Comparison of ENCODE assay signal across 8 mouse cellular contexts in genomic region chr7:44985595-44986191, GRCm38 (mm10). TPM values are rescaled to one million over a fixed set of nuclear protein-coding genes. Genes with fewer than 3 reads are reported as not detected.
A peak's percentile ranks its signal among the peaks of the same experiment; 100 is the strongest.
DNase-seq lines count a peak whose midpoint lies in the region; ATAC-seq and TF ChIP-seq lines count a peak whose summit lies in the region.

No protein-coding gene starts in this region.

- H3K36me3 ChIP-seq in limb, embryonic 10.5 days = peaks cover 66% of the 10 kb centered on the region
- peaks cover 31% of the 10 kb centered on the region for H3K36me3 ChIP-seq in midbrain, embryonic 12.5 days
- H3K36me3 ChIP-seq in spleen, adult 2 months (ENCODE audit: control insufficient read depth, insufficient read depth, low read length) = peaks cover 13% of the 10 kb centered on the region

- peak overlapping the region; percentile 97 for H3K9ac ChIP-seq in midbrain, embryonic 12.5 days (replicated peaks)

- under 1% methylated on average over 44 of the region's 45 CpGs for WGBS in limb, embryonic 10.5 days
- WGBS in midbrain, embryonic 12.5 days = 1% methylated on average over 44 of the region's 45 CpGs
- 1% methylated on average over 45 of the region's 45 CpGs for WGBS in spleen, adult 2 months

- ATAC-seq in midbrain, embryonic 12.5 days (ENCODE audit: low FRiP score, low read depth) = peak; percentile 4

- peak overlapping the region; percentile 62 for H3K4me2 ChIP-seq in midbrain, embryonic 12.5 days (replicated peaks)

- 0 out of 2 replicates have a peak, but pooled peaks have one; percentile 5 for TF ChIP-seq CTCF in spleen, adult 2 months (IDR thresholded peaks at IDR 0.05; ENCODE audit: extremely low read depth, insufficient read depth, insufficient read length, insufficient replicate concordance)

- peak overlapping the region; percentile 99 for H3K27ac ChIP-seq in limb, embryonic 10.5 days
- H3K27ac ChIP-seq in midbrain, embryonic 12.5 days (replicated peaks) = peak overlapping the region; percentile 94
- peak overlapping the region; percentile 83 for H3K27ac ChIP-seq in spleen, adult 2 months (ENCODE audit: insufficient read depth, low read length)

- H3K27me3 ChIP-seq in limb, embryonic 10.5 days (ENCODE audit: low read depth, poor library complexity, severe bottlenecking) = no peaks in the 10 kb centered on the region
- no peaks in the 10 kb centered on the region for H3K27me3 ChIP-seq in midbrain, embryonic 12.5 days
- H3K27me3 ChIP-seq in spleen, adult 2 months (ENCODE audit: control insufficient read depth, insufficient read depth, low read length) = no peaks in the 10 kb centered on the region

- H3K4me3 ChIP-seq in limb, embryonic 10.5 days = peak overlapping the region; percentile 80
- H3K4me3 ChIP-seq in midbrain, embryonic 12.5 days = peak overlapping the region; percentile 82
- peak overlapping the region; percentile 69 for H3K4me3 ChIP-seq in spleen, adult 2 months (ENCODE audit: extremely low read depth, insufficient read depth, insufficient read length)

- no peak for TF ChIP-seq POLR2A in spleen, adult 2 months (IDR thresholded peaks at IDR 0.05; ENCODE audit: low read depth, low read length)

- no peaks in the 10 kb centered on the region for H3K9me3 ChIP-seq in limb, embryonic 10.5 days (replicated peaks)
- no peaks in the 10 kb centered on the region for H3K9me3 ChIP-seq in midbrain, embryonic 12.5 days

- peaks cover 37% of the 10 kb centered on the region for H3K4me1 ChIP-seq in limb, embryonic 10.5 days
- H3K4me1 ChIP-seq in midbrain, embryonic 12.5 days = peaks cover 37% of the 10 kb centered on the region
- peaks cover 2% of the 10 kb centered on the region; the same call in 1 of the 2 replicates for H3K4me1 ChIP-seq in spleen, adult 2 months (ENCODE audit: control insufficient read depth, insufficient read depth, insufficient read length)

- peak; percentile 69 for DNase-seq in layer of hippocampus, adult 11-12 months (ENCODE audit: low spot score)
- no peak for DNase-seq in layer of hippocampus, adult 8-10 months (ENCODE audit: low spot score in 2 of 2)
- DNase-seq in cerebellum, postnatal 14 days = peak; percentile 72 to 80
- DNase-seq in gastrocnemius, postnatal 10 days = peak; percentile 74
- peak; percentile 77 for DNase-seq in induced T-regulatory cell, adult 2 months (ENCODE audit: low read depth)
- DNase-seq in limb, embryonic 10.5 days (ENCODE audit: low spot score) = peak; percentile 87
- DNase-seq in spleen, adult 2 months (ENCODE audit: low read depth in 1 of 2, low spot score in 2 of 2) = peak; percentile 17 to 48

RNA-seq across cellular contexts. Expression of gene Prmt1, which starts 0.7 kb away (rescaled TPM):
- 100 to 1,000 TPM; 167 to 173 (median 172) TPM for total RNA-seq in layer of hippocampus, adult 8-10 months (2022)
- total RNA-seq in gastrocnemius, postnatal 10 days (2021) = 100 to 1,000 TPM; 267 to 271 TPM
- polyA plus RNA-seq in limb, embryonic 10.5 days (2016; fragmentation: Nextera tagmentation; extraction: Ambion mirVana) = 979 and 1,027 TPM in 2 replicates
- 643 and 658 TPM in 2 replicates for polyA plus RNA-seq in midbrain, embryonic 12.5 days (2016; fragmentation: Nextera tagmentation; extraction: Ambion mirVana)
- polyA plus RNA-seq in spleen, adult 2 months (2012; rRNA removed) = 109 and 112 TPM in 2 replicates

RNA-seq across cellular contexts. Expression of gene Cpt1c, which starts 11.0 kb away (rescaled TPM):
- 100 to 1,000 TPM; 123 to 144 (median 137) TPM for total RNA-seq in layer of hippocampus, adult 8-10 months (2022)
- total RNA-seq in gastrocnemius, postnatal 10 days (2021) = 1 to 10 TPM; 4.4 to 5.7 TPM
- polyA plus RNA-seq in limb, embryonic 10.5 days (2016; fragmentation: Nextera tagmentation; extraction: Ambion mirVana) = 11.4 and 18.8 TPM in 2 replicates
- polyA plus RNA-seq in midbrain, embryonic 12.5 days (2016; fragmentation: Nextera tagmentation; extraction: Ambion mirVana) = 40.6 and 43.7 TPM in 2 replicates
- polyA plus RNA-seq in spleen, adult 2 months (2012; rRNA removed) = 4.8 and 6.1 TPM in 2 replicates

RNA-seq across cellular contexts. Expression of gene Irf3, which starts 11.8 kb away (rescaled TPM):
- total RNA-seq in layer of hippocampus, adult 8-10 months (2022) = 10 to 100 TPM; 42.1 to 52.0 (median 45.0) TPM
- total RNA-seq in gastrocnemius, postnatal 10 days (2021) = 10 to 100 TPM; 26.5 to 35.8 TPM
- polyA plus RNA-seq in limb, embryonic 10.5 days (2016; fragmentation: Nextera tagmentation; extraction: Ambion mirVana) = 74.7 and 75.0 TPM in 2 replicates
- polyA plus RNA-seq in midbrain, embryonic 12.5 days (2016; fragmentation: Nextera tagmentation; extraction: Ambion mirVana) = 66.7 and 70.6 TPM in 2 replicates
- 134 and 147 TPM in 2 replicates for polyA plus RNA-seq in spleen, adult 2 months (2012; rRNA removed)

RNA-seq across cellular contexts. Expression of gene Bcl2l12, which starts 12.8 kb away (rescaled TPM):
- 1 to 10 TPM; 2.3 to 6.1 (median 4.3) TPM for total RNA-seq in layer of hippocampus, adult 8-10 months (2022)
- total RNA-seq in gastrocnemius, postnatal 10 days (2021) = 10 to 100 TPM; 10.8 to 14.0 TPM
- 89.7 and 92.2 TPM in 2 replicates for polyA plus RNA-seq in limb, embryonic 10.5 days (2016; fragmentation: Nextera tagmentation; extraction: Ambion mirVana)
- 50.5 and 54.7 TPM in 2 replicates for polyA plus RNA-seq in midbrain, embryonic 12.5 days (2016; fragmentation: Nextera tagmentation; extraction: Ambion mirVana)
- polyA plus RNA-seq in spleen, adult 2 months (2012; rRNA removed) = 33.2 and 38.5 TPM in 2 replicates

RNA-seq across cellular contexts. Expression of gene Scaf1, which starts 30.5 kb away (rescaled TPM):
- total RNA-seq in layer of hippocampus, adult 8-10 months (2022) = 100 to 1,000 TPM; 163 to 173 (median 167) TPM
- total RNA-seq in gastrocnemius, postnatal 10 days (2021) = 10 to 100 TPM; 47.7 to 55.8 TPM
- 47.8 and 50.6 TPM in 2 replicates for polyA plus RNA-seq in limb, embryonic 10.5 days (2016; fragmentation: Nextera tagmentation; extraction: Ambion mirVana)
- 48.1 and 52.4 TPM in 2 replicates for polyA plus RNA-seq in midbrain, embryonic 12.5 days (2016; fragmentation: Nextera tagmentation; extraction: Ambion mirVana)
- 59.0 and 65.4 TPM in 2 replicates for polyA plus RNA-seq in spleen, adult 2 months (2012; rRNA removed)

Comparison
In these comparisons a context has a peak if more than half of its experiments do, and no peak if none do; other contexts are left out.
1. DNase-seq: peak in layer of hippocampus, adult 11-12 months (single experiment), cerebellum, postnatal 14 days (2 of 2), gastrocnemius, postnatal 10 days (single experiment), induced T-regulatory cell, adult 2 months (single experiment), limb, embryonic 10.5 days (single experiment) and spleen, adult 2 months (2 of 2); none in layer of hippocampus, adult 8-10 months (0 of 2).
2. Peak in every context shown above with its lines, with median percentiles within 50 percentile points of each other: H3K27ac ChIP-seq and H3K4me3 ChIP-seq.